Mouse (Mus musculus): ENCODE results near the gene Gnat1. TPM values are rescaled to one million over a fixed set of nuclear protein-coding genes. Genes with fewer than 3 reads are reported as not detected.

Gnat1 gene
- polyA plus RNA-seq, 1 experiment, result not detected

GRCm38 (mm10) chr9:107675671-107676301 is 3.7 kb downstream of the Gnat1 start:
- Histone ChIP-seq H3K27ac (ENCODE audit: insufficient read depth, low read length) (no peak overlapping the region), H3K36me3 (ENCODE audit: control insufficient read depth, insufficient read depth, low read length) (no peaks in the 10 kb centered on the region), H3K27me3 (ENCODE audit: control insufficient read depth, insufficient read depth, low read length) (0 out of 2 replicates have a peak, but pooled peaks cover 6% of the 10 kb centered on the region), H3K4me1 (ENCODE audit: control insufficient read depth, insufficient read depth, insufficient read length) (no peaks in the 10 kb centered on the region), H3K4me3 (ENCODE audit: extremely low read depth, insufficient read depth, insufficient read length) (peak overlapping the region; percentile 21; the same call in 1 of the 2 replicates)
- peak; percentile 27 to 33 for DNase-seq (ENCODE audit: low read depth in 1 of 2, low spot score in 2 of 2)
- TF ChIP-seq CTCF (IDR thresholded peaks at IDR 0.05; ENCODE audit: extremely low read depth, insufficient read depth, insufficient read length, insufficient replicate concordance), result peak; percentile 52; the same call in 1 of the 2 replicates
- TF ChIP-seq POLR2A (IDR thresholded peaks at IDR 0.05; ENCODE audit: low read depth, low read length), result no peak
- WGBS, result 1% methylated on average over 39 of the region's 39 CpGs

DNA sequence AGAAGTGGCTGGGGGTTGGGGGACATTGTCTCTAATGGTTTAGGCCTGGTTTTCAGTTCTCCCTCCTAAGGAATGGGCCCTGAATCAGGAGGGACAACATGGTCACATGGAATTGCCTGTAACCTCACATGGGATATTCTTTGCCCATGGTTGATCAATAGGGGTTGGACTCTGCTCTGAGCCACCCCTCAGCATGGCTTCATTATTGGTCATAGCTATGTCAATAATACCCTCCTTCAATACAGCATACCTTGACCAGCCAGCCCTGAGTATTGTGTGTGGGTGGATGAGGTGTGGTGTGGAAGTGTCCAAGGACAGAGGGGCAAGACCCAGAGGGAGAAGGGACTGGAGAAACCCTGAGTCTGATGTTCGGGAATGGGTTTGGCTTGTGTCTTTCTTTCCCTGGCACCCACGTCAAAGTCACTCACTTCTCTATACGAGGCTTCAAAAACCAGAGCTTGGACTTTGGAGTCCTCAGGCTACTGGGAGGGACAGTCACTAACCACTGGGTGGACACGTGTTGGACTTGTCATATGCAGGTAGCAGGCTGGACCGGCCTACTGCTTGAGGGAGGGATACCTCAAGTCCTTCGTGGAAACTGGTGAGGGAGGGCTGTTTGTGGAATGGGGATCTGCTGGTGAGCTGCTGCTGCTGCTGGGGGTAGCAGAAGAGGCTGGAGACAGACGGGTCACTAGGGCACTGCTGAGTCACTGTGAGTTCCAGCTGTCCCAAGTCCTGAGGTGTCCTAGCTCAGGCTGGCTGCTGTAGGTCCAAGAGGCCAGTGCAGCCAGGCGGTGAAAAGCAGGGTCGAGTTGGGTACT is 4.7 kb downstream of the Gnat1 start:
- no peak overlapping the region for H3K27ac ChIP-seq (ENCODE audit: insufficient read depth, low read length)
- DNase-seq (ENCODE audit: low read depth in 1 of 2, low spot score in 2 of 2), result no peak

GRCm38 (mm10) chr9:107670259-107670658 is 9.3 kb downstream of the Gnat1 start:
- Histone ChIP-seq H3K4me1 (ENCODE audit: control insufficient read depth, insufficient read depth, insufficient read length) (no peaks in the 10 kb centered on the region; the same call in 1 of the 2 replicates), H3K4me3 (ENCODE audit: extremely low read depth, insufficient read depth, insufficient read length) (no peak overlapping the region), H3K27ac (ENCODE audit: insufficient read depth, low read length) (no peak overlapping the region), H3K36me3 (ENCODE audit: control insufficient read depth, insufficient read depth, low read length) (no peaks in the 10 kb centered on the region), H3K27me3 (ENCODE audit: control insufficient read depth, insufficient read depth, low read length) (peaks cover 19% of the 10 kb centered on the region)
- TF ChIP-seq POLR2A (IDR thresholded peaks at IDR 0.05; ENCODE audit: low read depth, low read length) (no peak), CTCF (IDR thresholded peaks at IDR 0.05; ENCODE audit: extremely low read depth, insufficient read depth, insufficient read length, insufficient replicate concordance) (no peak)
- no peak for DNase-seq (ENCODE audit: low read depth in 1 of 2, low spot score in 2 of 2)
- 88% methylated on average over 5 of the region's 5 CpGs for WGBS

More for the DNA sequence above, 4.7 kb downstream of the Gnat1 start:
- WGBS, result 81% methylated on average over 9 of the region's 9 CpGs
- H3K27me3 ChIP-seq (ENCODE audit: control insufficient read depth, insufficient read depth, low read length), result 0 out of 2 replicates have a peak, but pooled peaks cover 6% of the 10 kb centered on the region
- H3K4me3 ChIP-seq (ENCODE audit: extremely low read depth, insufficient read depth, insufficient read length), result no peak overlapping the region
- H3K4me1 ChIP-seq (ENCODE audit: control insufficient read depth, insufficient read depth, insufficient read length), result no peaks in the 10 kb centered on the region
- H3K36me3 ChIP-seq (ENCODE audit: control insufficient read depth, insufficient read depth, low read length), result no peaks in the 10 kb centered on the region
- TF ChIP-seq POLR2A (IDR thresholded peaks at IDR 0.05; ENCODE audit: low read depth, low read length), result no peak
- TF ChIP-seq CTCF (IDR thresholded peaks at IDR 0.05; ENCODE audit: extremely low read depth, insufficient read depth, insufficient read length, insufficient replicate concordance), result no peak

GRCm38 (mm10) chr9:107669480-107669945 is 10.0 kb downstream of the Gnat1 start, which contains the start of gene Slc38a3:
Slc38a3 (minus strand) TSS chr9:107669530.
- Histone ChIP-seq H3K27ac (ENCODE audit: insufficient read depth, low read length) (no peak within 1 kb of the TSS), H3K4me3 (ENCODE audit: extremely low read depth, insufficient read depth, insufficient read length) (no peak within 1 kb of the TSS), H3K4me1 (ENCODE audit: control insufficient read depth, insufficient read depth, insufficient read length) (no peaks in the 10 kb centered on the region; the same call in 1 of the 2 replicates), H3K27me3 (ENCODE audit: control insufficient read depth, insufficient read depth, low read length) (peaks cover 15% of the 10 kb centered on the region), H3K36me3 (ENCODE audit: control insufficient read depth, insufficient read depth, low read length) (no peaks in the 10 kb centered on the region)
- no peak for TF ChIP-seq POLR2A (IDR thresholded peaks at IDR 0.05; ENCODE audit: low read depth, low read length)
- TF ChIP-seq CTCF (IDR thresholded peaks at IDR 0.05; ENCODE audit: extremely low read depth, insufficient read depth, insufficient read length, insufficient replicate concordance), result no peak
- WGBS, result 87% methylated on average over 9 of the region's 9 CpGs
- DNase-seq (ENCODE audit: low read depth in 1 of 2, low spot score in 2 of 2), result no peak

GRCm38 (mm10) chr9:107668916-107669315 is 10.6 kb downstream of the Gnat1 start:
- no peak for DNase-seq (ENCODE audit: low read depth in 1 of 2, low spot score in 2 of 2)
- H3K27me3 ChIP-seq (ENCODE audit: control insufficient read depth, insufficient read depth, low read length), result peaks cover 15% of the 10 kb centered on the region

DNA sequence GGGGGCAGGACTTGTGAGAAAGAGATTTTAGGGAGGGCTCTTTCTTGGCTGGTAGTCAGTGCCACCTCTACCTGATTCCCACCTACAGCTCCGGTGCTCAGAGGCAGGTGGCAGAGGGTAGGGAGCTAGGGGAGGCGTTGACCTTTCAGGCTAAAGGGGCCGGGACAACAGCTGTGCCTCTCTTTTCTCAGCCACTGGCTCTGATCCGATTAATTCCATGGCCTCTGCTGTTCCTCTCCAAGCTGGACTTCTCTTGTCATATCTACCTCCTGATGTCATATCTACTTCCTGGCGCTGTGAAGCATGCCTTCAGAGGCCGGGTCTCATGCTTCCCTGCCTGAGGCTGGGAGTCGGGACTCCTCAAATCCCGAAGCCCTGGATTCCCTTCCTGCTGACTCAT is 11.5 kb downstream of the Gnat1 start:
- DNase-seq (ENCODE audit: low read depth in 1 of 2, low spot score in 2 of 2), result no peak
- no peak overlapping the region for H3K27ac ChIP-seq (ENCODE audit: insufficient read depth, low read length)
- TF ChIP-seq CTCF (IDR thresholded peaks at IDR 0.05; ENCODE audit: extremely low read depth, insufficient read depth, insufficient read length, insufficient replicate concordance), result no peak
- TF ChIP-seq POLR2A (IDR thresholded peaks at IDR 0.05; ENCODE audit: low read depth, low read length), result no peak
- 68% methylated on average over 8 of the region's 8 CpGs for WGBS
- H3K4me3 ChIP-seq (ENCODE audit: extremely low read depth, insufficient read depth, insufficient read length), result no peak overlapping the region
- no peaks in the 10 kb centered on the region; the same call in 1 of the 2 replicates for H3K4me1 ChIP-seq (ENCODE audit: control insufficient read depth, insufficient read depth, insufficient read length)
- peaks cover 15% of the 10 kb centered on the region for H3K27me3 ChIP-seq (ENCODE audit: control insufficient read depth, insufficient read depth, low read length)
- H3K36me3 ChIP-seq (ENCODE audit: control insufficient read depth, insufficient read depth, low read length), result no peaks in the 10 kb centered on the region

More at GRCm38 (mm10) chr9:107668916-107669315, 10.6 kb downstream of the Gnat1 start:
- H3K36me3 ChIP-seq (ENCODE audit: control insufficient read depth, insufficient read depth, low read length), result no peaks in the 10 kb centered on the region
- TF ChIP-seq CTCF (IDR thresholded peaks at IDR 0.05; ENCODE audit: extremely low read depth, insufficient read depth, insufficient read length, insufficient replicate concordance) (no peak), POLR2A (IDR thresholded peaks at IDR 0.05; ENCODE audit: low read depth, low read length) (no peak)
- WGBS, result 85% methylated on average over 3 of the region's 3 CpGs
- no peaks in the 10 kb centered on the region; the same call in 1 of the 2 replicates for H3K4me1 ChIP-seq (ENCODE audit: control insufficient read depth, insufficient read depth, insufficient read length)
- H3K4me3 ChIP-seq (ENCODE audit: extremely low read depth, insufficient read depth, insufficient read length), result no peak overlapping the region
- H3K27ac ChIP-seq (ENCODE audit: insufficient read depth, low read length), result no peak overlapping the region

Data from spleen, adult 2 months (tissue).